Mouse (Mus musculus): ENCODE results near the gene Rfx3. TPM values are rescaled to one million over a fixed set of nuclear protein-coding genes. Genes with fewer than 3 reads are reported as not detected.
A peak's percentile ranks its signal among the peaks of the same experiment; 100 is the strongest.

Gene Rfx3
- total and polyA plus RNA-seq, 2 experiments from 2014 or later = 14.2 to 36.7 TPM

DNA sequence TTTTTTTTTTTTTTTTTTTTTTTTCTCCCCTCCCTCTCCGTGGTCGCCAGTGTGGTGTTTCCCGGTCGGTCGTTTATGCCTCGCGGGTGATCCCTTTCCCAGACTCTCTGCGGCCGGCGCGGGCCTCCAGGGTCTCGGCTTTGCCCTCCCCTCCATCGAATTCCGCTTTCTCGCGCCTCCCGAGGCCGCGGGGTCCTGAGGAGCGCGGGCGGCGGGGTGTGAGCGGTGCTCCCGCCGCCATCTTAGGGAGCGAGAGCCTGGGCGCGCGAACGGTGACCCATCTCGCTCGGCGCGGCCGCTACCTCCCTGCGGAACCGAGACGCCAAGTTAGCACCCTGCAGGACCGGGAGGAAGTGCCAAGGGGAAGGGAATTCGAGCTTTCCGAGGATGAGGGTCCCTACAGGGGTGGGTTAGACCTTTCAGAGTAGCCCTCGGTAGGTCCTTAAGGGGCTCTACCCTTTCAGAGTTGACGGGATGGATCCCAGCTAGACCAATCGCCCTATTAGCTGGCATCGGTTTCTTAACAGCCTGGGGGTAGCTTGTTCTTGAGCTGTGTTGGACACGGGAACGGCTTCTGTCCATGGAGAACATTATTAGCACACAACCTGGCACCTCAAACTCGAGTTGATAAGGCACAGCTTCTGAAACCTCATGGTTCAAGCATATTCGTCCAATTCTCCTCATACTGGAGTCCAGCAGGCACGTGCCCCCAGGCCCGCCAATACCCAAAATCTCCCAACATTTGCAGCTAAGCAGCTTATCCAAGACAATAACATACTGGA is 943 bp upstream of the Rfx3 start:
- DNase-seq (ENCODE audit: low spot score) (peak; percentile 75), ATAC-seq (ENCODE audit: low FRiP score) (peak; percentile 80)
- Histone ChIP-seq H3K4me2 (ENCODE audit: low read depth, low read length, poor library complexity, severe bottlenecking) (peak overlapping the region; percentile 76), H3K4me1 (ENCODE audit: insufficient read depth, low read length) (no peaks in the 10 kb centered on the region), H3K36me3 (ENCODE audit: insufficient read depth, low read length) (no peaks in the 10 kb centered on the region), H3K27ac (ENCODE audit: low read depth, low read length) (peak overlapping the region; percentile 100), H3K27me3 (ENCODE audit: insufficient read depth, low read length) (no peaks in the 10 kb centered on the region), H3K9me3 (ENCODE audit: low read length) (no peaks in the 10 kb centered on the region), H3K9ac (replicated peaks; ENCODE audit: low read length, poor library complexity, severe bottlenecking) (peak overlapping the region; percentile 87), H3K4me3 (ENCODE audit: low read depth, low read length) (peak overlapping the region; percentile 83)
- WGBS = under 1% methylated on average over 52 of the region's 52 CpGs
- no peak for TF ChIP-seq CTCF (IDR thresholded peaks at IDR 0.05)

DNA sequence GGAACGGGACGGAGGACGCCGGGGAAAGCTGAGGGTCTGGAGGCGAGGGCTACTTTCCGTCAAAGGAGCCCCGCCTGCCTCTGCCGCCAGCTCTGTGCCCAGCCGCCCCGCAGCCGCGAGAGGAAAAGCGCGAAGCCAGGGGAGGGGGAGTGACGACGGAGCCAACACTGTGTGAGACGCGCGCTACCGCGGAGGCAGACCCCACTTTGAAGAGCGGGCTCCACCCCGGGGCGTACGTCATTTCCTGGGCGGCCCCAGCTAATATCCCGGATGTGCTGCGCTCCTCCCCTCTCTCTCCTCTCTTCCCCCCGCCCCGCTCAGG is 391 bp upstream of the Rfx3 start:
- H3K4me2 ChIP-seq (ENCODE audit: low read depth, low read length, poor library complexity, severe bottlenecking) = peak overlapping the region; percentile 62; the same call in 1 of the 2 replicates
- peak; percentile 98 for DNase-seq (ENCODE audit: low spot score)
- no peaks in the 10 kb centered on the region for H3K4me1 ChIP-seq (ENCODE audit: insufficient read depth, low read length)
- peak overlapping the region; percentile 83 for H3K4me3 ChIP-seq (ENCODE audit: low read depth, low read length)
- 0% methylated on average over 26 of the region's 30 CpGs for WGBS
- ATAC-seq (ENCODE audit: low FRiP score) = peak; percentile 99
- TF ChIP-seq CTCF (IDR thresholded peaks at IDR 0.05) = no peak
- H3K9me3 ChIP-seq (ENCODE audit: low read length) = no peaks in the 10 kb centered on the region
- peak overlapping the region; percentile 100 for H3K27ac ChIP-seq (ENCODE audit: low read depth, low read length)
- H3K27me3 ChIP-seq (ENCODE audit: insufficient read depth, low read length) = no peaks in the 10 kb centered on the region
- peak overlapping the region; percentile 87 for H3K9ac ChIP-seq (replicated peaks; ENCODE audit: low read length, poor library complexity, severe bottlenecking)
- no peaks in the 10 kb centered on the region for H3K36me3 ChIP-seq (ENCODE audit: insufficient read depth, low read length)

- DNase-seq (ENCODE audit: low spot score) = peak; percentile 63
- TF ChIP-seq CTCF (IDR thresholded peaks at IDR 0.05) = 0 out of 2 replicates have a peak, but pooled peaks have one; percentile 2
- WGBS = under 1% methylated on average over 5 of the region's 5 CpGs
Observed at GRCm38 (mm10) chr19:28009587-28010281, 1.2 kb downstream of the Rfx3 start.

GRCm38 (mm10) chr19:28004190-28004589 is 6.8 kb downstream of the Rfx3 start:
- Histone ChIP-seq H3K36me3 (ENCODE audit: insufficient read depth, low read length) (no peaks in the 10 kb centered on the region), H3K27ac (ENCODE audit: low read depth, low read length) (no peak overlapping the region), H3K9me3 (ENCODE audit: low read length) (no peaks in the 10 kb centered on the region), H3K27me3 (ENCODE audit: insufficient read depth, low read length) (no peaks in the 10 kb centered on the region), H3K4me1 (ENCODE audit: insufficient read depth, low read length) (no peaks in the 10 kb centered on the region), H3K4me2 (ENCODE audit: low read depth, low read length, poor library complexity, severe bottlenecking) (no peak overlapping the region), H3K4me3 (ENCODE audit: low read depth, low read length) (no peak overlapping the region), H3K9ac (replicated peaks; ENCODE audit: low read length, poor library complexity, severe bottlenecking) (no peak overlapping the region)
- WGBS = 53% methylated on average over 1 of the region's 1 CpGs
- no peak for DNase-seq (ENCODE audit: low spot score)
- no peak for ATAC-seq (ENCODE audit: low FRiP score)
- TF ChIP-seq CTCF (IDR thresholded peaks at IDR 0.05) = no peak

More at GRCm38 (mm10) chr19:28009587-28010281, 1.2 kb downstream of the Rfx3 start:
- peak overlapping the region; percentile 87 for H3K9ac ChIP-seq (replicated peaks; ENCODE audit: low read length, poor library complexity, severe bottlenecking)
- no peaks in the 10 kb centered on the region for H3K4me1 ChIP-seq (ENCODE audit: insufficient read depth, low read length)
- H3K4me2 ChIP-seq (ENCODE audit: low read depth, low read length, poor library complexity, severe bottlenecking) = peak overlapping the region; percentile 62
- peak overlapping the region; percentile 83 for H3K4me3 ChIP-seq (ENCODE audit: low read depth, low read length)
- H3K9me3 ChIP-seq (ENCODE audit: low read length) = no peaks in the 10 kb centered on the region
- H3K27me3 ChIP-seq (ENCODE audit: insufficient read depth, low read length) = no peaks in the 10 kb centered on the region
- no peaks in the 10 kb centered on the region for H3K36me3 ChIP-seq (ENCODE audit: insufficient read depth, low read length)
- peak overlapping the region; percentile 100; the same call in 1 of the 2 replicates for H3K27ac ChIP-seq (ENCODE audit: low read depth, low read length)
- ATAC-seq (ENCODE audit: low FRiP score) = no peak

DNA sequence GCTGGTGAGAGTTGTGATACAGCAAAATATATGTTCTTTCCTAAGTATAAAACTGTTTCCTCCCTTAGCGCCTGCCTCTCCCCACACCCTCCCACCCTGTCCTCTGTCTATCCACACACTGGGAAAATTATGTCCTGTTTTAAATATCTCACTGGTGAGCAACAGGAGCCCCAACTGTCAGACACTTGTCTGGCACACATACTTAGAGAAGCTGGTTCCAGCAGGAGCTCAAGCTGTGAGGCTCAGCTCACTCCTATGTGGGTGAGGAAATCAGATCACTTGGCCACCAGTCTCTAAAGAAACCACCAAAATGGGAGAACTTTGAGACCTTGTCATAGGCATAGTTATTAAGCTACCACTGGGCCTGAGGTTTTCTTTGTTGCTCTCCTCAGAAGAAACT is 7.5 kb downstream of the Rfx3 start:
- no peak overlapping the region for H3K4me3 ChIP-seq (ENCODE audit: low read depth, low read length)
- no peak overlapping the region for H3K4me2 ChIP-seq (ENCODE audit: low read depth, low read length, poor library complexity, severe bottlenecking)
- no peaks in the 10 kb centered on the region for H3K27me3 ChIP-seq (ENCODE audit: insufficient read depth, low read length)
- no peak for ATAC-seq (ENCODE audit: low FRiP score)
- no peak overlapping the region for H3K27ac ChIP-seq (ENCODE audit: low read depth, low read length)
- H3K9me3 ChIP-seq (ENCODE audit: low read length) = no peaks in the 10 kb centered on the region
- H3K9ac ChIP-seq (replicated peaks; ENCODE audit: low read length, poor library complexity, severe bottlenecking) = no peak overlapping the region
- H3K4me1 ChIP-seq (ENCODE audit: insufficient read depth, low read length) = no peaks in the 10 kb centered on the region
- no peak for TF ChIP-seq CTCF (IDR thresholded peaks at IDR 0.05)
- peak; percentile 24 for DNase-seq (ENCODE audit: low spot score)
- 87% methylated on average over 1 of the region's 1 CpGs for WGBS
- no peaks in the 10 kb centered on the region for H3K36me3 ChIP-seq (ENCODE audit: insufficient read depth, low read length)

DNA sequence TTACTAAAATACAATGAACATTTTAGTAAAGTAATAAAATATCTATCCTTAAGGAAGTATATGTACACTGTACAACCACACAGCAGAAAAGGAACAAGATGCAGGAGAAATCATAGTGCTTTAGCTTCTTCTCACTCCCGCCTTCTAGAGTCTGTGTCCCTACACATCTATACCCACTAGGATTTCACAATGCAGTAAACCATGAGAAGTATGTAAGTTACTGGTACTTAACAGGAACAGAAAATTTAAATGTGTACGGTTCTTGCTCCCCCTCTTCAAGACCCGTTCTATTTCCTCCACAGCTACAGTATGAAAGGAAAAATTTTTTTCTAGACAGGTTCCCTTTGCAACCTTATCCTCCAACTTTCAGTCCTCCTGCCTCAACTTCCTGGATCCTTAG is 8.3 kb downstream of the Rfx3 start:
- no peak for TF ChIP-seq CTCF (IDR thresholded peaks at IDR 0.05)
- H3K27ac ChIP-seq (ENCODE audit: low read depth, low read length) = no peak overlapping the region
- H3K36me3 ChIP-seq (ENCODE audit: insufficient read depth, low read length) = no peaks in the 10 kb centered on the region
- WGBS = 86% methylated on average over 3 of the region's 3 CpGs
- DNase-seq (ENCODE audit: low spot score) = no peak
- H3K4me3 ChIP-seq (ENCODE audit: low read depth, low read length) = no peak overlapping the region
- no peak overlapping the region for H3K9ac ChIP-seq (replicated peaks; ENCODE audit: low read length, poor library complexity, severe bottlenecking)
- no peak for ATAC-seq (ENCODE audit: low FRiP score)
- H3K27me3 ChIP-seq (ENCODE audit: insufficient read depth, low read length) = no peaks in the 10 kb centered on the region
- no peak overlapping the region for H3K4me2 ChIP-seq (ENCODE audit: low read depth, low read length, poor library complexity, severe bottlenecking)
- H3K4me1 ChIP-seq (ENCODE audit: insufficient read depth, low read length) = no peaks in the 10 kb centered on the region
- H3K9me3 ChIP-seq (ENCODE audit: low read length) = no peaks in the 10 kb centered on the region

Measured in midbrain, postnatal 0 days (tissue).